Mouse (Mus musculus) CD4-positive, CD25-positive, alpha-beta regulatory T cell, adult 4 months (primary cell): ENCODE data around the gene Slc22a17. TPM values are rescaled to one million over a fixed set of nuclear protein-coding genes. Genes with fewer than 3 reads are reported as not detected.
A peak's percentile ranks its signal among the peaks of the same experiment; 100 is the strongest.

Experiments
- ATAC-seq: one replicate; pipeline ENCODE4 v1.8.0; 2017
- polyA plus RNA-seq, 2 experiments: library from polyadenylated mRNA; unstranded; fragments of 100-300 nt; shearing (Covaris generic); gene quantifications; one replicate each; pipeline ENCODE4 v1.2.1; 2017

Gene Slc22a17
- polyA plus RNA-seq, 2 experiments from 2014 or later: 0.71 to 1.1 TPM

DNA sequence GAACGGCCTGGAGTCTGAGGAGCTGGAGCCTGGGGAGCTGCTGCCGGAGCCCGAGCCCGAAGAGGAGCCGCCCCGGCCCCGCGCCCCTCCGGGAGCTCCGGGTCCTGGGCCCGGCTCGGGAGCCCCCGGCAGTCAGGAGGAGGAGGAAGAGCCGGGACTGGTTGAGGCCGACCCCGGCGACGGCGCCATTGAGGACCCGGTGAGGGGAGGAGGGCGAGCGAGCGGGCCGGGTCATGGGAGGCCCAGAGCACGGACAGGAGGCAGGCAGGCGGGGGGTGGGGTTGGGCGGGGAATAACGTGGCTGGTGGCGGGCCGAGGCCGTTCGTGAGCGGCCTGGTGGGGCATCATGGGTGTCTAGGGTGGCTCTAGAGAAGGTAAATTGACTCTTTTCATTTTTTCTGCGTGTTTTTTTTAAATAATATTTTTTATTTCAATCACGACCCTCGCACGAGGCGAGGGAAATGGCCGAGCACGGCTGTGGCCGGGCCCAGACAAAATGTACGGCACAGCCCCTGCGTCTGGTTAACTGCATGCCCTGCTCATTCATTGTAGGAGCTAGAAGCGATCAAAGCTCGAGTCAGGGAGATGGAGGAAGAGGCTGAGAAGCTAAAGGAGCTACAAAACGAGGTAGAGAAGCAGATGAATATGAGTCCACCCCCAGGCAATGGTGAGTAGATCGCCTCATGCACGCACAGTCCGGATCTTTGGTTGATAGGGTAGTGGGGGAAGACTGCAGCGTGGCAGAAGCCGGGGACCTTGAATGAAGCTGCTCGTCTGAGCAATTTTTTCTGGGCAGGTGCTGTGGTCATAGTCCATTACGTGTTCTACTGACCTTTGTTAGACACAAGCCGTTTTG lies 18.4 kb downstream of the Slc22a17 start:
- ATAC-seq: no peak

DNA sequence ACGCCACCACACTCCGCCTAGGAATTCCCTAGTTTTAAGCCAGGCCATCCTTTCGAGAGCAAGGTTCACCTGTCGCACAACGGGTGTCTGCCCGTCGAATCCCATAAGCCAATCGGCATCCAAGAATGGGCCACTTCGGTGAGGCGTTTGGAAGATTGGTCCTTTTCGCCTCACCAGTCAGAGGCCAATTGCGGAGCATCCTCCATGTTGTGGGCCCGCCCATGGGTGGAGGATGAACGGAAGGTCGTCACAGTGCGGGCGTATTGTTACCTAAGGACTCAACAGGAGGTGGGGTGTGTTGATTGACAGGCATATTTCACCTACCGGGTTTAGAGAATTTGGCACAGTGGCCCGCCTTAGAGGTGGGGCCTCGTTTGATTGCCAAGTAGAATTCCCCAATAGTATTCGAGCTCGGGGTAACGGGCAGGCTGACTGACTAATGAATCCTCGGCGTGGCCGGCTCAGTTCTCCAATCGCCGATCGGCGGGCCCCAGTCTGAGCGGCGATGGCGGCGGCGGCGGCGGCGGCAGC lies 19.2 kb downstream of the Slc22a17 start:
- ATAC-seq: peak; percentile 97

- ATAC-seq: no peak
These were observed 20.7 kb downstream of the Slc22a17 start, which contains the start of gene Pabpn1 for GRCm38 (mm10) chr14:54892200-54892599. TSS of gene Pabpn1 (plus strand) at chr14:54892500.

DNA sequence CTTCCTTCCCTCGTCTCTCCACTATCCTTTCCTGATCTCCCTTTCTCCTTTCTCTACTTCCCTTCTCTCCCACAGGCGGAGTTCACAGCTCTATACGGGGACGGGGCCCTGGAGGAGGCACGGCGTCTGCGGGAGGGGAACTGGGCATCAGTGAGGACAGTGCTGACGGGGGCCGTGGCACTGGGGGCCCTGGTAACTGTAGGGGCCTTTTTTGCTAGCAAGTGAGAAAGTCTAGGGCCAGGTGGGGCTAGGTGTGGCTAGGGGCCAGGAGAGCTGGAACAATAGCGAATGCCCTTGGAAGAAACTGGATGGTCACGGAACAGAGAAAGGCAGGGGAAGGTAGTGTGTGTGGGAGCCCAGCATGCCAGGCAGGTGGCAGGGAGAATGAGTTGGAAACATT lies 27.6 kb downstream of the Slc22a17 start:
- ATAC-seq: no peak

- ATAC-seq: peak; percentile 63
These were observed 28.8 kb downstream of the Slc22a17 start for GRCm38 (mm10) chr14:54884022-54884712.

GRCm38 (mm10) chr14:54883154-54884021 lies 29.5 kb downstream of the Slc22a17 start, which contains the start of the genes Bcl2l2 and Gm20521:
TSS of gene Bcl2l2 (plus strand) at chr14:54883377.
TSS of gene Gm20521 (plus strand) at chr14:54883441.
- peak; percentile 54 for ATAC-seq

GRCm38 (mm10) chr14:54877048-54877715 lies 35.8 kb downstream of the Slc22a17 start, which contains the start of gene Ppp1r3e:
TSS of gene Ppp1r3e (minus strand) at chr14:54877550.
- peak; percentile 63 for ATAC-seq

GRCm38 (mm10) chr14:54876539-54877047 lies 36.3 kb downstream of the Slc22a17 start:
- ATAC-seq: peak; percentile 77

DNA sequence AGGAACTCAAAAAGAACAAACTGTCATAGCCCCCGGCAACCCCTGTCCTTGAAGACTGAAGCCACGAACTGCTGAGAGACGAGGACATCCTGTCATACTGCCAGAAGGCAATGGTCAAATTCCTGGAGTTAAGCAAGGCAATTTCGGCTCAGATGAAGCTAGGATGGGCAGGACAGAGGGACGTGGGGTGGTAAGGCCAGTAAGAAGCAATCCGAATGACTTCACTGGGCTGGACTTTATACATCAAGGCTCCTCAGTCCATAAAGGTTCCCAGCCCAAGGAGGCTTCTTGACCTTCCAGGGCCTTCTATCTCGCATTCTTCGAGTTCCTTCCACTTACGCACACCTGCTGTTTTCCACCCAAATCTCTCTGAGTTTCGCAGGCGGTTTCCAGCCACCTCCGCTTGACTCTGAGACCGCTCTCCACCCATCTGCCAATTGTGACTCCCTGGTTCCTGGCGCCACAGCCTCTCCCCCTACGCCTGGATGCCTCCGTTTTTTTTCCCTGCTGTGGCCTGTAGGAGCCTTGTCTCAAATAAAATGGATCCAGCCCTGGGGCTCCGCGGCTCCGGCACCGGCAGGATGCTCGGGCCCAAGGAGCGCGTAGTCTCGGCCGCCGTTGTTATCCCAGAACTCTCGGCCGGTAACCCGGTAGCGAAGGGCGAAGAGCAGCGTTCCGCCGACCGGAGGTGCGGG lies 36.9 kb downstream of the Slc22a17 start:
- peak; percentile 55 for ATAC-seq

GRCm38 (mm10) chr14:54874165-54874564 lies 38.8 kb downstream of the Slc22a17 start:
- no peak for ATAC-seq

GRCm38 (mm10) chr14:54870861-54871260 lies 42.1 kb downstream of the Slc22a17 start, which contains the start of gene Homez:
TSS of gene Homez (minus strand) at chr14:54870961.
- ATAC-seq: no peak

- no peak for ATAC-seq
These were observed 44.9 kb downstream of the Slc22a17 start for GRCm38 (mm10) chr14:54868026-54868425.

DNA sequence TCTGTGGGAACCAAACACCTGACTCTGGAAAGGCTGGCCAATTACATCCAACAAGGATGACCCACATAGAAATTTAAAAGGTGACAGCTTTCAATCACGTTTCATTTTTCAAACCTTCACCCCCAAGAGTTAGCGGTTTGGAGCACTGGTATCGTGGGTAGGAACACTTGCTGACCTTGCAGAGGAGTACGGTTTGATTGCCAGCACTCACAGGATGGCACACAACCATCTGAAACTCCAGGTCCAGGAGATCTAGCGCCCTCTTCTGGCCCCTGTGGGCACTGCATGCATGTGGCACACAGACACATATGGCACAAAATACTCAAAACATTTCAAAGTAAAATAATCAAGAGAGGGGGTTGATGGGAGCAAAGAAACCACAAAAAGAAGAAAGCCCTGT lies 46.0 kb downstream of the Slc22a17 start:
- no peak for ATAC-seq

DNA sequence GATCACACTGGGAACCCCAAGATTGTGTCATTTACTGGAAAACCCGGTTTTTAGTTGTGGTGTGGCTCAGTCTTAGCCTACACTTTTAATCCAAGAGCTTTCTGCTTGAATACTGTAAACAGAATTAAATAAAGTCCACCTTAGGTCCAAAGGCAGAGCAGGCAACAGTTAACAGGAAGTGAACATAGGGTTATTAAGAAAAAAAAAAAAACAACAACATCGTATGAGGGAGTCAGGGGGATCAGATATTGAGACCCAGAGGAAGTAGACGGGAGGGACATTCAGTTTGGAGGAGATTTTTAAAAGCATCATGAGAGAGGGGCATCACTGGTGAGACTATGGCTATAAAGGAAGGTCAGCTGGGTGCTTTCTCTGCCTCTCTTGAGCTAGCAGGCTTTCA lies 46.7 kb downstream of the Slc22a17 start:
- ATAC-seq: no peak

DNA sequence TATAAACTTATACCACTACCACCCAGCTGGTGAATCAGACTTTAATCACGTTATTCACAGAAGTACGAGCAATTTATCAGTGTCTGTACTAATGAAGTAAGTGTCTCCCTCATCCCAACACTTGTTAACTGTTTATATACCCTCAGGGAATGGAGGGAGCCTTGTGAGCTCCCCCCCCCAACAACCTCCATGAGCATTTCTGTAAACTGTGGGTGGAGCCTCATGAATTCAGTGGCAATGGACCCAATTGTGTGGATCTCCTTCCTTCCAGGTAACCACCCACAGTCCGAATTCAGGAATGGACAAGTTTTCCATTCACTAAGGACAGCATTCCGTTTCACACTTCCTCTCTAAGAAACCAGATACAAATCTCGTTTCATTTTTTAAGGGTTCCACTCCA lies 47.3 kb downstream of the Slc22a17 start:
- ATAC-seq: no peak

- ATAC-seq: peak; percentile 58
These were observed 48.5 kb downstream of the Slc22a17 start for GRCm38 (mm10) chr14:54864313-54865036.

GRCm38 (mm10) chr14:54863501-54864312 lies 49.2 kb downstream of the Slc22a17 start:
- ATAC-seq: peak; percentile 90

GRCm38 (mm10) chr14:54860511-54860910 lies 52.4 kb downstream of the Slc22a17 start:
- no peak for ATAC-seq

- no peak for ATAC-seq
These were observed 55.0 kb downstream of the Slc22a17 start for GRCm38 (mm10) chr14:54857891-54858290.
